Mouse (Mus musculus) brain, embryonic 14.5 days (tissue): ENCODE results near the gene Fras1.

Source experiments
- CTCF ChIP-seq: fragments of 200-500 bp; IDR thresholded peaks from 2 replicates; pipeline ENCODE4 v1.5.1; 2012; ENCODE audit warnings: inconsistent platforms, mild to moderate bottlenecking, moderate library complexity, borderline replicate concordance; ENCODE audit not compliant: insufficient read depth, insufficient read length; ENCODE audit errors: extremely low read depth
- POLR2A ChIP-seq: fragments of 200-500 bp; IDR thresholded peaks from 2 replicates; pipeline ENCODE4 v1.6.1; 2012; ENCODE audit warnings: mild to moderate bottlenecking, inconsistent platforms, borderline replicate concordance; ENCODE audit not compliant: poor library complexity, insufficient read depth, insufficient read length, severe bottlenecking; ENCODE audit errors: extremely low read depth

GRCm38 (mm10) chr5:96452027-96452426, 78.3 kb downstream of the Fras1 start:
- TF ChIP-seq CTCF (no peak), POLR2A (no peak)
